Mouse (Mus musculus) urinary bladder, adult 2 months (tissue): ENCODE measurements around the gene Mcm3ap. TPM values are rescaled to one million over a fixed set of nuclear protein-coding genes. Genes with fewer than 3 reads are reported as not detected.

Experiments
- DNase-seq: peaks from one replicate; pipeline ENCODE4 v3.0.0; 2022; ENCODE audit warnings: low spot score
- polyA plus RNA-seq: library from polyadenylated mRNA; depleted of rRNA; stranded (reverse); fragments of >200 nt; gene quantifications from 2 replicates; pipeline ENCODE4 v1.2.3, GENCODE M21; 2012

The Mcm3ap gene
- polyA plus RNA-seq, 1 experiment, result 32.8 TPM

GRCm38 (mm10) chr10:76495501-76495900, 26.8 kb downstream of the Mcm3ap start:
- no peak for DNase-seq

GRCm38 (mm10) chr10:76496366-76496765, 27.6 kb downstream of the Mcm3ap start:
- no peak for DNase-seq

GRCm38 (mm10) chr10:76497522-76497921, 28.8 kb downstream of the Mcm3ap start:
- no peak for DNase-seq

- DNase-seq, result no peak
Observed at GRCm38 (mm10) chr10:76504271-76504943, 35.7 kb downstream of the Mcm3ap start.

DNA sequence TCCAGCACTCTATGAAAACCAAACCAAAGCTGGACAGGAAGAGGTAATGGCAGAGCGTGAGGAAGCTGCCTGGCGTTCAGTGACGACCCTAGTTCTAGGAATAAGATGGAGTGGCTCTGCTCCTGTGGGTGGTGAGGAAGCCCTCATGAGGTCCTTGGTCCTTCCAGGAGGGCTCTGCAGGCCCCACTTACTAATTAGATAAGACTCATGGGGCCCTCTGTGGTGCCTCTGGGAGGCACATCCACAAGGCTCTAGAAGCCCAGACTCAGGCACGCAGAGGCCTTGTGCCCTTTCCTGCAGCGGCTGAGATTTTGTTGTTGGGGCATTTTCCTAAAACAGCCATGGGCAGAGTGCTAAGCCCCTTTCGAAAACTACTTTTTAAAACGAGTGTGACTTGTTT, 37.1 kb downstream of the Mcm3ap start:
- no peak for DNase-seq

- peak; percentile 45 for DNase-seq
Observed at GRCm38 (mm10) chr10:76512965-76513583, 44.3 kb downstream of the Mcm3ap start.

GRCm38 (mm10) chr10:76530922-76531321, 62.2 kb downstream of the Mcm3ap start:
- DNase-seq, result no peak

DNA sequence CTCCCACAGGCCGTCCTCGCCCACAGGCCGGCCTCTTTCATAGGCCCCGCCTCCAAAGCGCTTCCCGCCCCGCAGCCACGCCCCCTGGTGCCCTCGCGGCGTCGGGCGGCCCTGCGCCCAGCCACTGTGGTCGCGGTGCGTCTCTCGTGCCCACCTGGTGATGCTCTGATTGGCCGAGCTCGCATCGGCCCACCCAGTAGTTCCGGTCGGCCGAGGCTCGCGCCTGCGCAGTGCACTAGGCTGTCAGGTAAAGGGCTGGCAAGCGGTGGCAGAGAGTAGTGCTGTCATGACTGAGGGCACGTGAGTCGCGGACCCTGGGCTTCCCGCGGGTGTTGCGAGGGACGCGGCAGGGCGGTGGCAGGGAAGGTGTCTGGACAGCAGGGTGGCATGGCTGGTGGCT, 62.6 kb downstream of the Mcm3ap start, which contains the start of gene Lss:
Gene Lss (plus strand): TSS at position 214 of the 400 bp plus-strand sequence.
- DNase-seq, result peak; percentile 89

- DNase-seq, result no peak
Observed at GRCm38 (mm10) chr10:76531828-76532227, 63.1 kb downstream of the Mcm3ap start.

GRCm38 (mm10) chr10:76535526-76535925, 66.8 kb downstream of the Mcm3ap start:
- DNase-seq, result no peak

GRCm38 (mm10) chr10:76537619-76538018, 68.9 kb downstream of the Mcm3ap start:
- DNase-seq, result no peak

- no peak for DNase-seq
Observed at GRCm38 (mm10) chr10:76541336-76542085, 72.8 kb downstream of the Mcm3ap start.

GRCm38 (mm10) chr10:76542636-76543375, 74.1 kb downstream of the Mcm3ap start:
- no peak for DNase-seq

DNA sequence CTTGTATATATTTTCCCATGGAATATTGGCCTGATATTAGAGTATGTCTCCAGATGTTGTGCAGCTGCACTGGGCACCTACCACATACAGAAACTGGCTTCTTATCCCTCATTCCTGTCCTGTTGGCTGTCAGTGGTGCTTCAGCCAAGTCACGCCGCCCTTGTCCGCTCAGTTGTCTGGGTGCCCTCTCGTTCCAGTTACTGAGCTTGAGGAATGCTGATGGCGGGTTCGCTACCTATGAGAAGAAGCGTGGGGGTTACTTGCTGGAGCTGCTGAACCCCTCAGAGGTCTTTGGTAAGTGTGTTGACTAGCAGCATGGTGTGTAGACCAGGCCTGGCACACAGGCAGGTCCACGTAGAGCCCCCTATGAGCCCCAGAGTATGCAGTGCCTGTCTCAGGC, 77.8 kb downstream of the Mcm3ap start:
- DNase-seq, result no peak

GRCm38 (mm10) chr10:76548218-76548617, 79.5 kb downstream of the Mcm3ap start:
- no peak for DNase-seq

GRCm38 (mm10) chr10:76550458-76550857, 81.7 kb downstream of the Mcm3ap start:
- no peak for DNase-seq

GRCm38 (mm10) chr10:76551556-76551955, 82.8 kb downstream of the Mcm3ap start:
- DNase-seq, result no peak

DNA sequence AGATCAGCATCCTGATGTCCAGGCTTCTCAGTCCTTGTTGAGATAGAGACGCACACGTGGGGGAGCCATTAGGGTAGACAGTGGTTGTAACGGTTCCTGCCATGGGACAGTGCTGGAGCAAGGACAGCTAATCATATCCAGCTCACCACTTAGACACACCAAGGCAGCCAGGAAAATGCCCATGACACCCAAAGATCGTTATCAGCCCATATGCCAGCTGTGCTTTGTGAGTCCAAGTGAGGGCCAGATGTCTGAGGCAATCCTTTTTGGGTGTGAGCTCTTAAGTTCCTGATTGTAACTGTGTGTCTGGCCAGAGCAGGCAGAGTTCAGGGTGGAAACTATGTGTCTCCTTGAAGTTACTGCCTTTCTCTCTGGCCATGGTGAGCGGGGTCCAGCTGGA, 85.3 kb downstream of the Mcm3ap start:
- DNase-seq, result no peak

DNA sequence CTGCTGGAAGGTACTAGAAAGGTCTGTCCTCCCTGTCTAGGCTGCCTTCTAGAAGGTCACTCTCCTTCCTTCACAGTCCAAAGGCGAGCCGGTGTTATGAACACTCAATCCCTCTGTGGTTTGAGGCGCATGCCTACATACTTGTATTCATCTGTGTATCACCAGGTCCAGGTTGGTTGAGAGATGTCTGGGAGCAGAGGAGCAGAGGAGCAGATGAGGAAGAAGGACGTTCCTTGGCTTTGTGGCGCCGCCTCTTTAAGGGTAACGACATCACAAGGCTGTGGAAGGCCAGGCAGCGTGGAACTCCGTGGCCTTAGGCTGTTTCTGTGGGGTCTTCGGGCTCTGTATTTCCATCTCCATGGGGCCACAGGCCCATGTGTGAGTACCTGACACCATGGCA, 93.2 kb downstream of the Mcm3ap start, which contains the start of gene Spatc1l:
Gene Spatc1l (plus strand): TSS at position 301 of the 400 bp plus-strand sequence.
- DNase-seq, result no peak
